Mouse (Mus musculus) lung, postnatal 0 days (tissue): ENCODE data around the gene Ankrd12.

Experiments used
- CTCF ChIP-seq: IDR thresholded peaks from 2 replicates; pipeline ENCODE4 v1.5.1; 2016; ENCODE audit warnings: antibody characterized with exemption, mild to moderate bottlenecking
- EP300 ChIP-seq: IDR thresholded peaks from 2 replicates; pipeline ENCODE4 v1.6.1; 2016; ENCODE audit warnings: antibody characterized with exemption, mild to moderate bottlenecking, control low read depth

GRCm38 (mm10) chr17:66057145-66057544 is 19.7 kb downstream of the Ankrd12 start:
- TF ChIP-seq CTCF (no peak), EP300 (no peak)
